Mouse (Mus musculus) midbrain, embryonic 16.5 days (tissue): ENCODE data around the gene Edaradd. TPM values are rescaled to one million over a fixed set of nuclear protein-coding genes. Genes with fewer than 3 reads are reported as not detected.

Source experiments
- polyA plus RNA-seq: library from polyadenylated mRNA; unstranded; fragments of >200 nt; fragmentation: Nextera tagmentation; extraction: Ambion mirVana; gene quantifications from 2 replicates; pipeline ENCODE4 v1.2.1, GENCODE M21; 2015

Gene Edaradd
- polyA plus RNA-seq, 1 experiment from 2014 or later, result 1.9 TPM

Other genes starting within 250 kb of the Edaradd start
- gene Actn2, start 179.7 kb downstream of the Edaradd start, polyA plus RNA-seq, result 3.3 and 3.5 TPM in 2 replicates
- 10.3 and 14.7 TPM in 2 replicates for gene Heatr1, start 125.4 kb downstream of the Edaradd start, polyA plus RNA-seq
- gene Lgals8, start 55.5 kb downstream of the Edaradd start, polyA plus RNA-seq, result 22.3 and 25.9 TPM in 2 replicates
- 17.1 and 19.2 TPM in 2 replicates for gene Ero1lb, start 45.4 kb upstream of the Edaradd start, polyA plus RNA-seq